Mouse (Mus musculus) neural tube, embryonic 12.5 days (tissue): Measurements from ENCODE around the gene Gpr162. TPM values are rescaled to one million over a fixed set of nuclear protein-coding genes. Genes with fewer than 3 reads are reported as not detected.
"Not testable (repeated sequence)": the region's sequence is repeated elsewhere in the genome, so short reads cannot be mapped to it uniquely, and the experiment has no call there.

Source experiments
- ATAC-seq: fragments of 200-750 bp; cut with Nextera tagmentation; 2 replicates; pipeline ENCODE4 v1.8.0; 2017; ENCODE audit warnings: low read depth, mild to moderate bottlenecking, moderate TSS enrichment, moderate library complexity; ENCODE audit not compliant: low FRiP score
- H3K27ac ChIP-seq: fragments of 300-500 bp; sonication (generic); 2 replicates; pipeline ENCODE4 v1.5.1; 2016
- H3K27me3 ChIP-seq: fragments of 300-500 bp; sonication (generic); replicated peaks from 2 replicates; pipeline ENCODE4 v1.6.1; 2016; ENCODE audit warnings: mild to moderate bottlenecking
- H3K36me3 ChIP-seq: fragments of 300-500 bp; sonication (generic); 2 replicates; pipeline ENCODE4 v1.6.1; 2016; ENCODE audit warnings: mild to moderate bottlenecking
- H3K4me1 ChIP-seq: fragments of 300-500 bp; sonication (generic); 2 replicates; pipeline ENCODE4 v1.6.1; 2016
- H3K4me2 ChIP-seq: fragments of 300-500 bp; sonication (generic); replicated peaks from 2 replicates; pipeline ENCODE4 v1.6.1; 2016; ENCODE audit warnings: mild to moderate bottlenecking
- H3K4me3 ChIP-seq: fragments of 300-500 bp; sonication (generic); 2 replicates; pipeline ENCODE4 v1.5.1; 2016
- H3K9ac ChIP-seq: fragments of 300-500 bp; sonication (generic); 2 replicates; pipeline ENCODE4 v1.6.1; 2016; ENCODE audit warnings: mild to moderate bottlenecking
- H3K9me3 ChIP-seq: fragments of 300-500 bp; sonication (generic); 2 replicates; pipeline ENCODE4 v1.6.1; 2016; ENCODE audit warnings: mild to moderate bottlenecking
- WGBS: fragments of 180-500 bp; shearing (Covaris S2); methylation state at CpG from one replicate; pipeline ENCODE4 v1.1.7; 2016; 5-methylcytosine and 5-hydroxymethylcytosine counted together
- polyA plus RNA-seq: library from polyadenylated mRNA; unstranded; fragments of >200 nt; fragmentation: Nextera tagmentation; extraction: Ambion mirVana; gene quantifications from 2 replicates; pipeline ENCODE4 v1.2.1, GENCODE M21; 2016

Gpr162 gene
- polyA plus RNA-seq, 1 experiment from 2014 or later: 16.3 TPM

GRCm38 (mm10) chr6:124814448-124814847 is 49.3 kb downstream of the Gpr162 start:
- H3K9ac ChIP-seq: no peak overlapping the region
- H3K27ac ChIP-seq: no peak overlapping the region
- ATAC-seq: peak; percentile 48
- no peaks in the 10 kb centered on the region for H3K9me3 ChIP-seq
- H3K4me1 ChIP-seq: peaks cover 40% of the 10 kb centered on the region
- whole genome bisulfite sequencing: 45% methylated on average over 8 of the region's 8 CpGs
- H3K27me3 ChIP-seq: no peaks in the 10 kb centered on the region
- H3K4me3 ChIP-seq: peak overlapping the region; percentile 67
- H3K36me3 ChIP-seq: peaks cover 56% of the 10 kb centered on the region
- peak overlapping the region; percentile 89 for H3K4me2 ChIP-seq

GRCm38 (mm10) chr6:124813933-124814332 is 49.9 kb downstream of the Gpr162 start, which contains the start of gene Tpi1:
TSS of gene Tpi1 (minus strand) at chr6:124814296.
- H3K27ac ChIP-seq: peak within 1 kb of the TSS; percentile 43; the same call in 1 of the 2 replicates
- H3K9ac ChIP-seq: peak within 1 kb of the TSS; percentile 82
- ATAC-seq: peak; percentile 85
- H3K4me3 ChIP-seq: peak within 1 kb of the TSS; percentile 67
- under 1% methylated on average over 22 of the region's 22 CpGs for WGBS
- peak within 1 kb of the TSS; percentile 89 for H3K4me2 ChIP-seq
- H3K9me3 ChIP-seq: no peaks in the 10 kb centered on the region
- H3K4me1 ChIP-seq: peaks cover 45% of the 10 kb centered on the region
- peaks cover 51% of the 10 kb centered on the region for H3K36me3 ChIP-seq
- no peaks in the 10 kb centered on the region for H3K27me3 ChIP-seq

GRCm38 (mm10) chr6:124813496-124813895 is 50.3 kb downstream of the Gpr162 start:
- peak; percentile 68 for ATAC-seq
- peak overlapping the region; percentile 43; the same call in 1 of the 2 replicates for H3K27ac ChIP-seq

GRCm38 (mm10) chr6:124812848-124813247 is 50.9 kb downstream of the Gpr162 start:
- no peaks in the 10 kb centered on the region for H3K27me3 ChIP-seq
- H3K9me3 ChIP-seq: no peaks in the 10 kb centered on the region
- H3K4me3 ChIP-seq: peak overlapping the region; percentile 67
- peak overlapping the region; percentile 89 for H3K4me2 ChIP-seq
- H3K27ac ChIP-seq: no peak overlapping the region
- peaks cover 40% of the 10 kb centered on the region for H3K36me3 ChIP-seq
- ATAC-seq: no peak
- 21% methylated on average over 9 of the region's 9 CpGs for WGBS
- H3K4me1 ChIP-seq: peaks cover 54% of the 10 kb centered on the region
- H3K9ac ChIP-seq: peak overlapping the region; percentile 82

More at GRCm38 (mm10) chr6:124813496-124813895, 50.3 kb downstream of the Gpr162 start:
- WGBS: under 1% methylated on average over 18 of the region's 18 CpGs
- Histone ChIP-seq H3K9ac (peak overlapping the region; percentile 82), H3K4me1 (peaks cover 50% of the 10 kb centered on the region), H3K36me3 (peaks cover 46% of the 10 kb centered on the region), H3K4me3 (peak overlapping the region; percentile 67), H3K9me3 (no peaks in the 10 kb centered on the region), H3K27me3 (no peaks in the 10 kb centered on the region), H3K4me2 (peak overlapping the region; percentile 89)

- no peak overlapping the region for H3K27ac ChIP-seq
Measured at GRCm38 (mm10) chr6:124811701-124812560, 51.9 kb downstream of the Gpr162 start.

GRCm38 (mm10) chr6:124811403-124811665 is 52.4 kb downstream of the Gpr162 start:
- H3K9me3 ChIP-seq: no peaks in the 10 kb centered on the region
- H3K4me2 ChIP-seq: no peak overlapping the region
- 83% methylated on average over 4 of the region's 4 CpGs for WGBS
- H3K4me1 ChIP-seq: peaks cover 54% of the 10 kb centered on the region
- H3K4me3 ChIP-seq: no peak overlapping the region
- ATAC-seq: no peak
- no peaks in the 10 kb centered on the region for H3K27me3 ChIP-seq
- no peak overlapping the region for H3K27ac ChIP-seq
- peaks cover 25% of the 10 kb centered on the region for H3K36me3 ChIP-seq
- no peak overlapping the region for H3K9ac ChIP-seq

More at GRCm38 (mm10) chr6:124811701-124812560, 51.9 kb downstream of the Gpr162 start:
- peak overlapping the region; percentile 89 for H3K4me2 ChIP-seq
- no peak for ATAC-seq
- H3K4me1 ChIP-seq: peaks cover 54% of the 10 kb centered on the region
- H3K27me3 ChIP-seq: no peaks in the 10 kb centered on the region
- no peaks in the 10 kb centered on the region for H3K9me3 ChIP-seq
- WGBS: 89% methylated on average over 24 of the region's 24 CpGs
- no peak overlapping the region for H3K9ac ChIP-seq
- peaks cover 31% of the 10 kb centered on the region for H3K36me3 ChIP-seq
- 0 out of 2 replicates have a peak overlapping the region, but pooled peaks have one; percentile 67 for H3K4me3 ChIP-seq

GRCm38 (mm10) chr6:124810566-124811402 is 53.0 kb downstream of the Gpr162 start:
- H3K9ac ChIP-seq, ATAC-seq, H3K27ac ChIP-seq, H3K27me3 ChIP-seq, H3K4me2 ChIP-seq, H3K4me3 ChIP-seq, H3K9me3 ChIP-seq: not testable (repeated sequence)
- WGBS: 87% methylated on average over 11 of the region's 11 CpGs
- Histone ChIP-seq H3K4me1 (peaks cover 54% of the 10 kb centered on the region), H3K36me3 (peaks cover 19% of the 10 kb centered on the region)

- H3K36me3 ChIP-seq: peaks cover 12% of the 10 kb centered on the region
- H3K4me2 ChIP-seq: peak overlapping the region; percentile 97
- H3K4me1 ChIP-seq: peaks cover 55% of the 10 kb centered on the region
- H3K27me3 ChIP-seq: no peaks in the 10 kb centered on the region
- WGBS: 50% methylated on average over 14 of the region's 14 CpGs
- H3K27ac ChIP-seq: no peak overlapping the region
- H3K9ac ChIP-seq: peak overlapping the region; percentile 75
- ATAC-seq: no peak
- H3K9me3 ChIP-seq: no peaks in the 10 kb centered on the region
- H3K4me3 ChIP-seq: peak overlapping the region; percentile 51
Measured at GRCm38 (mm10) chr6:124809775-124810538, 53.8 kb downstream of the Gpr162 start.

- H3K36me3 ChIP-seq: peaks cover 12% of the 10 kb centered on the region
- peak overlapping the region; percentile 97 for H3K4me2 ChIP-seq
- H3K9me3 ChIP-seq: no peaks in the 10 kb centered on the region
- no peaks in the 10 kb centered on the region for H3K27me3 ChIP-seq
- peaks cover 47% of the 10 kb centered on the region for H3K4me1 ChIP-seq
- H3K4me3 ChIP-seq: peak overlapping the region; percentile 51
- under 1% methylated on average over 35 of the region's 35 CpGs for WGBS
- H3K27ac ChIP-seq: peak overlapping the region; percentile 53; the same call in 1 of the 2 replicates
- ATAC-seq: peak; percentile 11
- peak overlapping the region; percentile 75 for H3K9ac ChIP-seq
Measured at GRCm38 (mm10) chr6:124809052-124809774, 54.6 kb downstream of the Gpr162 start.
